Mouse (Mus musculus) lung, embryonic 14.5 days (tissue): ENCODE measurements around the gene Arhgef10l. TPM values are rescaled to one million over a fixed set of nuclear protein-coding genes. Genes with fewer than 3 reads are reported as not detected.
A peak's percentile ranks its signal among the peaks of the same experiment; 100 is the strongest.

Experiments
- ATAC-seq: fragments of 200-750 bp; cut with Nextera tagmentation; 2 replicates; pipeline ENCODE4 v1.8.0; 2017; ENCODE audit warnings: mild to moderate bottlenecking, moderate TSS enrichment, moderate library complexity; ENCODE audit not compliant: insufficient read depth
- DNase-seq: peaks from one replicate; pipeline ENCODE4 v3.0.0-alpha.2; 2015
- H3K27ac ChIP-seq: fragments of 300-500 bp; sonication (generic); 2 replicates; pipeline ENCODE4 v1.5.1; 2014; ENCODE audit warnings: low read depth, mild to moderate bottlenecking, moderate library complexity
- H3K27me3 ChIP-seq: fragments of 300-500 bp; sonication (generic); 2 replicates; pipeline ENCODE4 v1.6.1; 2014; ENCODE audit warnings: low read length, control low read depth; ENCODE audit not compliant: insufficient read depth
- H3K36me3 ChIP-seq: fragments of 300-500 bp; sonication (generic); 2 replicates; pipeline ENCODE4 v1.6.1; 2014; ENCODE audit warnings: control low read depth; ENCODE audit not compliant: insufficient read depth
- H3K4me1 ChIP-seq: fragments of 300-500 bp; sonication (generic); 2 replicates; pipeline ENCODE4 v1.6.1; 2014; ENCODE audit warnings: antibody characterized with exemption, control low read depth; ENCODE audit not compliant: insufficient read depth
- H3K4me2 ChIP-seq: fragments of 300-500 bp; sonication (generic); 2 replicates; pipeline ENCODE4 v1.6.1; 2014; ENCODE audit warnings: mild to moderate bottlenecking
- H3K4me3 ChIP-seq: fragments of 300-500 bp; sonication (generic); 2 replicates; pipeline ENCODE4 v1.5.1; 2014; ENCODE audit warnings: low read depth, low read length
- H3K9ac ChIP-seq: fragments of 300-500 bp; sonication (generic); 2 replicates; pipeline ENCODE4 v1.6.1; 2014
- H3K9me3 ChIP-seq: fragments of 300-500 bp; sonication (generic); 2 replicates; pipeline ENCODE4 v1.6.1; 2016; ENCODE audit warnings: low read depth, low read length, control low read depth
- CTCF ChIP-seq: IDR thresholded peaks from 2 replicates; pipeline ENCODE4 v1.5.1; 2016; ENCODE audit warnings: antibody characterized with exemption, low read depth
- WGBS: fragments of 180-500 bp; shearing (Covaris S2); extraction: QIAGEN DNeasy Blood & Tissue Kit; methylation state at CpG from one replicate; pipeline ENCODE4 v1.1.7; 2014; 5-methylcytosine and 5-hydroxymethylcytosine counted together
- polyA plus RNA-seq: library from polyadenylated mRNA; unstranded; fragments of >200 nt; fragmentation: Nextera tagmentation; extraction: Ambion mirVana; gene quantifications from 2 replicates; pipeline ENCODE4 v1.2.1, GENCODE M21; 2014

The Arhgef10l gene
- polyA plus RNA-seq, 1 experiment from 2014 or later, result 16.1 TPM

- Histone ChIP-seq H3K9ac (no peak overlapping the region), H3K4me2 (no peak overlapping the region), H3K4me1 (no peaks in the 10 kb centered on the region), H3K27ac (no peak overlapping the region), H3K36me3 (no peaks in the 10 kb centered on the region), H3K27me3 (no peaks in the 10 kb centered on the region), H3K4me3 (no peak overlapping the region), H3K9me3 (no peaks in the 10 kb centered on the region)
- ATAC-seq (no peak), DNase-seq (no peak)
- no peak for TF ChIP-seq CTCF
- 46% methylated on average over 4 of the region's 4 CpGs for WGBS
Measured at GRCm38 (mm10) chr4:140693513-140693912, 27.7 kb upstream of the Arhgef10l start.

DNA sequence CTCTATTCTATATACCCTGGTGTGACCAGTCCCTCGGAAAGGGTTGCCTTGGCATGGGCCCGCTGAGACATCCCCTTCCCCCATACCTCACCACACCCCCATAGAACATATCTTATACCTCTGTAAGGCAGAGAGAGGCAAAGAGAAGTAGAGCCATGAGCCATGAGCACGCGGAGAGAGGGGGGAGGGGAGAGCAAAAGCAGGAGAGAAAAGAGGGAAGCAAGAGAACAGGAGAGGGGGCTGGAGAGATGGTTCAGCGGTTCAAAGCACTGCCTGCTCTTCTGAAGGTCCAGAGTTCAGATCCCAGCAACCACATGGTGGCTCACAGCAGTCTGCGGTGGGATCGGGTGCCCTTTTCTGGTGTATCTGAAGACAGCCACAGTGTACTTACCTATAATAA lies 25.7 kb upstream of the Arhgef10l start:
- Histone ChIP-seq H3K4me1 (no peaks in the 10 kb centered on the region), H3K9ac (no peak overlapping the region), H3K36me3 (no peaks in the 10 kb centered on the region), H3K4me3 (no peak overlapping the region), H3K4me2 (no peak overlapping the region), H3K9me3 (no peaks in the 10 kb centered on the region), H3K27me3 (no peaks in the 10 kb centered on the region), H3K27ac (no peak overlapping the region)
- WGBS, result 74% methylated on average over 7 of the region's 7 CpGs
- no peak for TF ChIP-seq CTCF
- DNase-seq (no peak), ATAC-seq (no peak)

GRCm38 (mm10) chr4:140689873-140690655 lies 24.3 kb upstream of the Arhgef10l start:
- no peaks in the 10 kb centered on the region for H3K27me3 ChIP-seq
- no peak overlapping the region for H3K27ac ChIP-seq
- H3K4me1 ChIP-seq, result peaks cover 1% of the 10 kb centered on the region; the same call in 1 of the 2 replicates
- 0 out of 2 replicates have a peak, but pooled peaks have one; percentile 31 for ATAC-seq
- no peak overlapping the region for H3K4me2 ChIP-seq
- 51% methylated on average over 16 of the region's 16 CpGs for WGBS
- TF ChIP-seq CTCF, result no peak
- H3K4me3 ChIP-seq, result no peak overlapping the region
- no peaks in the 10 kb centered on the region for H3K9me3 ChIP-seq
- H3K36me3 ChIP-seq, result no peaks in the 10 kb centered on the region
- H3K9ac ChIP-seq, result no peak overlapping the region
- DNase-seq, result no peak

DNA sequence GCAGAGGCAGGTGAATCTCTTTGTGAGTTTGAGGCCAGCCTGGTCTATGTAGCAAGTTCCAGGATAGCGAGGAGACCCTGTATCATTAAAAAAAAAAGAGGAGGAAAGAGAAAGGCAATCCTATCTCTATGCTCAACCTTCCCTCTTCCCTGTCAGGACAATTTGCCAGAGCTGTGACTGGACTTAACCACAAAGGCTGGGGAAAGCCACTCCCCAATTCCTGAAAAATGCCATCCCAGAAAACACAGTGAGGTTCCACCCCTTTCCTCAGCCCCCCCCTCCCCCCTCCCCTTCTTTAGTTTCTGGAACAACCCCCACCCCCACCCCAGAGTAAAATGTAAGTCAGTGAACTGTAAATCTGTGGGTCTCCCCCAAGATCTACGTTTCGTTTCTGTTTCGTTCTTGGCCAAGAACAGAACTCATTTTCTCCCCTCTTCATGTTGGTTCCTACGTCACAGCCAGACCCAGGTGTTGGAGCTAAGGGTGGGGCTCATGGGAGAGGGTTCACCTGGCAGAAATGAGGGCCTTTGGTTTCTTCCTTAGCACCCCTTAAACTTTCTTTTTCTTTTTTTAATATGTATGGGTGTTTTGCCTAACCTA lies 23.1 kb upstream of the Arhgef10l start:
- ATAC-seq, result no peak
- H3K9me3 ChIP-seq, result no peaks in the 10 kb centered on the region

GRCm38 (mm10) chr4:140688044-140688825 lies 22.4 kb upstream of the Arhgef10l start:
- Histone ChIP-seq H3K4me1 (peaks cover 7% of the 10 kb centered on the region), H3K9me3 (no peaks in the 10 kb centered on the region), H3K9ac (no peak overlapping the region), H3K27ac (no peak overlapping the region), H3K27me3 (no peaks in the 10 kb centered on the region), H3K4me2 (no peak overlapping the region), H3K36me3 (no peaks in the 10 kb centered on the region), H3K4me3 (no peak overlapping the region)
- 49% methylated on average over 12 of the region's 12 CpGs for WGBS
- ATAC-seq (no peak), DNase-seq (peak; percentile 33)
- TF ChIP-seq CTCF, result no peak

More for the DNA sequence above, 23.1 kb upstream of the Arhgef10l start:
- TF ChIP-seq CTCF, result no peak
- DNase-seq, result no peak
- Histone ChIP-seq H3K4me2 (no peak overlapping the region), H3K9ac (no peak overlapping the region), H3K36me3 (no peaks in the 10 kb centered on the region), H3K4me3 (no peak overlapping the region), H3K27ac (no peak overlapping the region), H3K4me1 (peaks cover 7% of the 10 kb centered on the region), H3K27me3 (no peaks in the 10 kb centered on the region)
- WGBS, result 74% methylated on average over 5 of the region's 5 CpGs

- Histone ChIP-seq H3K36me3 (no peaks in the 10 kb centered on the region), H3K27ac (peak overlapping the region; percentile 82), H3K4me3 (no peak overlapping the region), H3K9me3 (no peaks in the 10 kb centered on the region), H3K27me3 (no peaks in the 10 kb centered on the region), H3K9ac (no peak overlapping the region), H3K4me2 (peak overlapping the region; percentile 52), H3K4me1 (peaks cover 7% of the 10 kb centered on the region)
- DNase-seq, result no peak
- peak; percentile 51 for TF ChIP-seq CTCF
- peak; percentile 32; the same call in 1 of the 2 replicates for ATAC-seq
- WGBS, result 20% methylated on average over 6 of the region's 6 CpGs
Measured at GRCm38 (mm10) chr4:140684881-140685303, 19.1 kb upstream of the Arhgef10l start.
